Mouse (Mus musculus): Measurements from ENCODE around the gene Ptprz1.

The Ptprz1 gene

GRCm38 (mm10) chr6:22874781-22875613 is at the start of gene Ptprz1:
Gene Ptprz1 (plus strand): TSS chr6:22875502.
- DNase-seq (ENCODE audit: low read depth, low spot score): no peak

GRCm38 (mm10) chr6:22833637-22834036 is 41.7 kb upstream of the Ptprz1 start:
- no peak for DNase-seq (ENCODE audit: low read depth, low spot score)

GRCm38 (mm10) chr6:22834100-22834970 is 41.0 kb upstream of the Ptprz1 start:
- DNase-seq (ENCODE audit: low read depth, low spot score): no peak

- DNase-seq (ENCODE audit: low read depth, low spot score): no peak
These were observed 576 bp downstream of the Ptprz1 start for GRCm38 (mm10) chr6:22875614-22876541.

- DNase-seq (ENCODE audit: low read depth, low spot score): no peak
These were observed 12.7 kb downstream of the Ptprz1 start for GRCm38 (mm10) chr6:22887978-22888377.

GRCm38 (mm10) chr6:22889333-22889732 is 14.0 kb downstream of the Ptprz1 start:
- no peak for DNase-seq (ENCODE audit: low read depth, low spot score)

GRCm38 (mm10) chr6:22901983-22902382 is 26.7 kb downstream of the Ptprz1 start:
- no peak for DNase-seq (ENCODE audit: low read depth, low spot score)

- no peak for DNase-seq (ENCODE audit: low read depth, low spot score)
These were observed 33.4 kb downstream of the Ptprz1 start for GRCm38 (mm10) chr6:22908510-22909256.

GRCm38 (mm10) chr6:22909257-22909907 is 34.1 kb downstream of the Ptprz1 start:
- DNase-seq (ENCODE audit: low read depth, low spot score): no peak

- no peak for DNase-seq (ENCODE audit: low read depth, low spot score)
These were observed 34.6 kb downstream of the Ptprz1 start for GRCm38 (mm10) chr6:22909908-22910260.

- no peak for DNase-seq (ENCODE audit: low read depth, low spot score)
These were observed 47.6 kb downstream of the Ptprz1 start for GRCm38 (mm10) chr6:22922880-22923279.

- no peak for DNase-seq (ENCODE audit: low read depth, low spot score)
These were observed 57.5 kb downstream of the Ptprz1 start for GRCm38 (mm10) chr6:22932768-22933265.

GRCm38 (mm10) chr6:22937126-22937525 is 61.8 kb downstream of the Ptprz1 start:
- DNase-seq (ENCODE audit: low read depth, low spot score): no peak

GRCm38 (mm10) chr6:22937526-22937925 is 62.2 kb downstream of the Ptprz1 start:
- no peak for DNase-seq (ENCODE audit: low read depth, low spot score)

GRCm38 (mm10) chr6:22944191-22944590 is 68.9 kb downstream of the Ptprz1 start:
- DNase-seq (ENCODE audit: low read depth, low spot score): no peak

- DNase-seq (ENCODE audit: low read depth, low spot score): no peak
These were observed 88.1 kb downstream of the Ptprz1 start for GRCm38 (mm10) chr6:22963374-22963773.

GRCm38 (mm10) chr6:22968073-22968472 is 92.8 kb downstream of the Ptprz1 start:
- DNase-seq (ENCODE audit: low read depth, low spot score): no peak

- no peak for DNase-seq (ENCODE audit: low read depth, low spot score)
These were observed 108.6 kb downstream of the Ptprz1 start for GRCm38 (mm10) chr6:22983769-22984519.

- no peak for DNase-seq (ENCODE audit: low read depth, low spot score)
These were observed 109.3 kb downstream of the Ptprz1 start for GRCm38 (mm10) chr6:22984520-22985154.
